Mouse (Mus musculus): ENCODE measurements around the gene Yif1a. TPM values are rescaled to one million over a fixed set of nuclear protein-coding genes. Genes with fewer than 3 reads are reported as not detected.

Gene Yif1a
- polyA plus RNA-seq (2015; fragmentation: Nextera tagmentation; extraction: Ambion mirVana): 55.8 and 64.0 TPM in 2 replicates

DNA sequence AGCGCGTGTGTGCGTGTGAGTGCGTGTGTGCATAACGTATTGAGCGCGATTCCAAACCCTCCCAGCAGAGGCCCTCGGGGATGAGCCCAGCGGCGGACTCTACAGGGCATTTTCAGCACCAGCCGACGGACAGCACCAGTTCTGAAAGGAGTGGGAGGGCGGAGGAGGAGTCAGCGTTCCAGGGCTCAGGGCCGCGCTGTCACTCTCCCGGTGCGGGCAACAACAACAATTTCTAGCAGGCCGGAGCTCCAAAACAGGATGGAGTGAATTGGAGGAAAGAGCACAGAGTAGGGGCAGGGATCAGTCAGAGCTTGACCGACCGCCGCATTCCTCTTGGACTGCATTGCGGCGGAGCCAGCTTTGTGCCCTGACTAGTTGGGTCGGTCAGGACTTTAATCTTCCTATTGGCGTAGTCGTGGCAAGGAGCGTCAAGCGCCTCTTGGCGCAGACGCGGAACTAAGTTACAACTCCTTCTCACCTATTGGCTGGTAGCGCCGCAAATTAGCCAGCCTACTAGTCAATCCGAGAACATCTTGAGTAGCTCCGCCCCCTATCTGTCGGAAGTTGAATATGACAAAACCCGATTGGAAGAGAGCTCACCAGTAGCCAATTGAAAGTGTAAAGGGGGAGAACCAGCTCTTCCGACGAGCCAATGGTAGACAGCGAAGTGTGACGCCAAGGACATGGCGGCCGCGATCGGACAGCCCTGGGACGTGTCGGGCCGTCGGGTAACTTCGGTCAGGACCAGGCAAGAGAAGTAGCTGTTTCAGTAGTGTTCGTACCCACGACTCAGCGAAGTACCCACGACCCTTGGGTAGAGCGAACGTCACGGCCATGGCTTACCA lies at the start of gene Yif1a:
Yif1a (plus strand) TSS at position 655 of the 845 bp plus-strand sequence.
- ATAC-seq (ENCODE audit: low FRiP score, low read depth): peak; percentile 92
- H3K9me3 ChIP-seq: no peaks in the 10 kb centered on the region
- H3K36me3 ChIP-seq: peaks cover 23% of the 10 kb centered on the region; the same call in 1 of the 2 replicates
- WGBS: under 1% methylated on average over 58 of the region's 58 CpGs
- peaks cover 22% of the 10 kb centered on the region for H3K27me3 ChIP-seq
- peak within 1 kb of the TSS; percentile 87 for H3K9ac ChIP-seq
- H3K4me1 ChIP-seq (replicated peaks): peaks cover 36% of the 10 kb centered on the region
- H3K4me2 ChIP-seq: peak within 1 kb of the TSS; percentile 89
- peak within 1 kb of the TSS; percentile 87 for H3K4me3 ChIP-seq
- peak within 1 kb of the TSS; percentile 85 for H3K27ac ChIP-seq (replicated peaks)

DNA sequence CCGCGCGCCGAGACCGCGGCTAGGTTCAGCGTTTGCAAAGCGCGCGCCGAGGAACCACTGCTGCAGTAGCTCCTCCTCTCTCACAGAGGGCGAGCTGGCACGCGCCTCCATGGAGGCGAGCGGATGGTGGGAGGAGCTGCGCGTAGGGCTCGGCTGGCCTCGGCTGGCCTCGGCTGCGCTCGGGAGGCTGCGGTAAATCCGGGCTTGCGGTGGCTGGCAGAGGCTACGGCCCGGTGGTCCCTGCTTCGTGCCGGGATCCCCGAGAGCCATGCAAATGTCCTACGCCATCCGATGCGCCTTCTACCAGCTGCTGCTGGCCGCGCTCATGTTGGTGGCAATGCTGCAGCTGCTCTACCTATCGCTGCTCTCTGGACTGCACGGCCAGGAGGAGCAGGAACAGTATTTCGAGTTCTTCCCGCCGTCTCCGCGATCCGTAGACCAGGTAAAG lies 49.6 kb upstream of the Yif1a start, which contains the start of the genes B4gat1 and AC124502.3:
B4gat1 (plus strand) TSS at position 118 of the 448 bp plus-strand sequence.
AC124502.3 (plus strand) TSS at position 183 of the 448 bp plus-strand sequence.
- H3K36me3 ChIP-seq: peaks cover 5% of the 10 kb centered on the region; the same call in 1 of the 2 replicates
- peaks cover 37% of the 10 kb centered on the region for H3K4me1 ChIP-seq (replicated peaks)
- WGBS: under 1% methylated on average over 44 of the region's 44 CpGs
- peak within 1 kb of the TSS; percentile 95 for H3K9ac ChIP-seq
- peak within 1 kb of the TSS; percentile 91 for H3K4me3 ChIP-seq
- no peaks in the 10 kb centered on the region for H3K9me3 ChIP-seq
- peak within 1 kb of the TSS; percentile 96 for H3K4me2 ChIP-seq
- H3K27me3 ChIP-seq: no peaks in the 10 kb centered on the region
- ATAC-seq (ENCODE audit: low FRiP score, low read depth): peak; percentile 93
- peak within 1 kb of the TSS; percentile 92 for H3K27ac ChIP-seq (replicated peaks)

GRCm38 (mm10) chr19:5039301-5040114 lies 48.8 kb upstream of the Yif1a start:
- H3K9me3 ChIP-seq: no peaks in the 10 kb centered on the region
- ATAC-seq (ENCODE audit: low FRiP score, low read depth): no peak; the same call in 1 of the 2 replicates
- H3K4me3 ChIP-seq: peak overlapping the region; percentile 91
- H3K27ac ChIP-seq (replicated peaks): peak overlapping the region; percentile 92
- H3K9ac ChIP-seq: peak overlapping the region; percentile 95
- peaks cover 37% of the 10 kb centered on the region for H3K4me1 ChIP-seq (replicated peaks)
- no peaks in the 10 kb centered on the region for H3K27me3 ChIP-seq
- H3K4me2 ChIP-seq: peak overlapping the region; percentile 96
- H3K36me3 ChIP-seq: peaks cover 9% of the 10 kb centered on the region; the same call in 1 of the 2 replicates
- WGBS: 11% methylated on average over 41 of the region's 41 CpGs

DNA sequence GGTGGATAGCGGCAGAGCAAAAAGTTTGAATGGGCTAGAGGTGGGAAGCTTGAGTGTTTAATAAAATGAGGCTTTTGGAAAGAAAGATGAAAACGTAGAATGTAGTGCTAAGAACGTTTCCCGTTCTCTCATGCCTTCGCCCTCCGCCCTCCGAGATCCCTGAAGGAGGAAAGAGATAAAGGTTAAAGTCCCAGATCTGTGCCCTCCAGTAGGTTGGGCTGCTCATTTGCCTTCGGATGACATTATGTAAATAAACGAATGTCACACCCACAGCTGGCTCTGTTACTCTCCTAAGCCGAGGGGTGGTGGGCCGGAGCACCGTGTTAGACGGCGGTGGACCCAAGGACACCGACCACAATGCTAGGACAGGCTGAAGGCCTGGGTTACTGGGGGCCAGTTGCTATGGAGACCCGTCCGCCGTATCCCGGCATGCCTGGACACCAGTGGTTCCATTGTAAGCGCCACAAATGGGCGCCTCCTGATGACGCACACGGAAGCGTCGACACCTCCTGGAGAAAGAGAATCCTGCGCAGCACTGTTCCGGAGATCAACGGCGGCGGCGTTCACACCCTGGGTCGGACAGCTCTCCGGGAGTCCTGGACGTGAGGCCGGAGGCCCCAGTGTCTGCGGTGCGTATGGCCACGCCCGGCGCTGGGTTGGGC lies 47.3 kb upstream of the Yif1a start, which contains the start of gene Brms1:
Brms1 (plus strand) TSS at position 493 of the 662 bp plus-strand sequence.
- no peaks in the 10 kb centered on the region for H3K9me3 ChIP-seq
- H3K4me1 ChIP-seq (replicated peaks): peaks cover 37% of the 10 kb centered on the region
- H3K27ac ChIP-seq (replicated peaks): peak within 1 kb of the TSS; percentile 67
- no peaks in the 10 kb centered on the region for H3K27me3 ChIP-seq
- WGBS: 7% methylated on average over 40 of the region's 40 CpGs
- ATAC-seq (ENCODE audit: low FRiP score, low read depth): peak; percentile 60
- peak within 1 kb of the TSS; percentile 95 for H3K9ac ChIP-seq
- H3K36me3 ChIP-seq: peaks cover 9% of the 10 kb centered on the region; the same call in 1 of the 2 replicates
- H3K4me2 ChIP-seq: peak within 1 kb of the TSS; percentile 96
- H3K4me3 ChIP-seq: peak within 1 kb of the TSS; percentile 91

GRCm38 (mm10) chr19:5041588-5041987 lies 46.8 kb upstream of the Yif1a start:
- Histone ChIP-seq H3K4me2 (peak overlapping the region; percentile 96), H3K27ac (replicated peaks) (peak overlapping the region; percentile 67), H3K4me3 (peak overlapping the region; percentile 91), H3K36me3 (peaks cover 13% of the 10 kb centered on the region), H3K9ac (peak overlapping the region; percentile 95), H3K27me3 (no peaks in the 10 kb centered on the region), H3K9me3 (no peaks in the 10 kb centered on the region), H3K4me1 (replicated peaks) (peaks cover 37% of the 10 kb centered on the region)
- WGBS: 2% methylated on average over 16 of the region's 16 CpGs
- no peak for ATAC-seq (ENCODE audit: low FRiP score, low read depth)

DNA sequence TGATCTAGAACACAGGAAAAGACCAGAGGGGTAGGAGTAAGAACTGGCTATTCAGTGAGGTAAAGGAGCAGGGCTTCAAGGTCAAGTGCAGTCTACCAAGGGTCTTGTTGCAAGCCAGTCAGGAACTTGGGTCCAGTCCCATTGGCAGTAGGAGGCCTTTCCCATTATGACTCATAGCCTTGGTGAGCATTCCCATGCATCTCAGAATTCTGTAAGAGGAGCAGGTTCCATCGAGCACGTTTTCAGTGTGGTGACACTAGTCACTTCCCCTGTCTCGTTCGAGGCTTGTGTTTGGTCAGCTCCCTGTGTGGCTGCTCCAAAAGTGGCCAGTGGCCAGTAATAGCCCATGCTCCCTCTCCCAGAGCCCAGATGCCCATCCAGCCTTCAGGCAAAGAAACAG lies 42.8 kb upstream of the Yif1a start:
- peaks cover 4% of the 10 kb centered on the region for H3K27me3 ChIP-seq
- peaks cover 36% of the 10 kb centered on the region for H3K36me3 ChIP-seq
- H3K27ac ChIP-seq (replicated peaks): no peak overlapping the region
- WGBS: 79% methylated on average over 4 of the region's 4 CpGs
- no peak overlapping the region for H3K4me2 ChIP-seq
- no peak for ATAC-seq (ENCODE audit: low FRiP score, low read depth)
- no peak overlapping the region for H3K9ac ChIP-seq
- H3K9me3 ChIP-seq: no peaks in the 10 kb centered on the region
- H3K4me3 ChIP-seq: no peak overlapping the region
- peaks cover 26% of the 10 kb centered on the region for H3K4me1 ChIP-seq (replicated peaks)

GRCm38 (mm10) chr19:5048138-5049056 lies 39.9 kb upstream of the Yif1a start:
- ATAC-seq (ENCODE audit: low FRiP score, low read depth): no peak
- Histone ChIP-seq H3K9ac (no peak overlapping the region), H3K9me3 (no peaks in the 10 kb centered on the region), H3K36me3 (peaks cover 32% of the 10 kb centered on the region), H3K27me3 (peaks cover 32% of the 10 kb centered on the region), H3K4me1 (replicated peaks) (peaks cover 8% of the 10 kb centered on the region), H3K4me2 (no peak overlapping the region), H3K27ac (replicated peaks) (no peak overlapping the region), H3K4me3 (no peak overlapping the region)
- WGBS: 86% methylated on average over 14 of the region's 14 CpGs

DNA sequence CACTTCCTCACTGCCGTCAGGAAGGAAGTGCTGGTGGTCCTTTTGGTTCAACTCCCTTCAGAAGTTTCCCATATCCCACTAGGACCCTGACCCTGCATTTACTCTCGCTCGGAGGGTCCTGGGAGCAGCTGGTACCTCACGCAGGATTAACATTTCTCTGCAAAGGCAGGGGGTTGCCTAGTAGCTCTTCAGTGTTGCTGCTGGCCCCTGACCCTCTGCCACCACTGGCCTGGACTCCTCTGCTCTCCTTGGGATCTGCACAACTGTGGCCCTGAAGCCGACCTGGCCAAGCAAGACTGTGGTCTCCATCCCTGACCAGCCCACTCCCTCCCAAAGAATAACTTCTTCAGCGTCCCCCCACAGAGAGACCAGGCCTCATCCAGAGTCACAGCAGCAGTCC lies 39.0 kb upstream of the Yif1a start:
- peaks cover 8% of the 10 kb centered on the region for H3K4me1 ChIP-seq (replicated peaks)
- no peak overlapping the region for H3K4me2 ChIP-seq
- 70% methylated on average over 6 of the region's 6 CpGs for WGBS
- H3K9me3 ChIP-seq: no peaks in the 10 kb centered on the region
- H3K27me3 ChIP-seq: peaks cover 38% of the 10 kb centered on the region
- H3K27ac ChIP-seq (replicated peaks): no peak overlapping the region
- no peak overlapping the region for H3K9ac ChIP-seq
- peaks cover 27% of the 10 kb centered on the region for H3K36me3 ChIP-seq
- no peak for ATAC-seq (ENCODE audit: low FRiP score, low read depth)
- H3K4me3 ChIP-seq: no peak overlapping the region

GRCm38 (mm10) chr19:5050047-5050905 lies 38.1 kb upstream of the Yif1a start, which contains the start of gene Rin1:
TSS of gene Rin1 (plus strand) at chr19:5050481.
- no peak within 1 kb of the TSS for H3K9ac ChIP-seq

DNA sequence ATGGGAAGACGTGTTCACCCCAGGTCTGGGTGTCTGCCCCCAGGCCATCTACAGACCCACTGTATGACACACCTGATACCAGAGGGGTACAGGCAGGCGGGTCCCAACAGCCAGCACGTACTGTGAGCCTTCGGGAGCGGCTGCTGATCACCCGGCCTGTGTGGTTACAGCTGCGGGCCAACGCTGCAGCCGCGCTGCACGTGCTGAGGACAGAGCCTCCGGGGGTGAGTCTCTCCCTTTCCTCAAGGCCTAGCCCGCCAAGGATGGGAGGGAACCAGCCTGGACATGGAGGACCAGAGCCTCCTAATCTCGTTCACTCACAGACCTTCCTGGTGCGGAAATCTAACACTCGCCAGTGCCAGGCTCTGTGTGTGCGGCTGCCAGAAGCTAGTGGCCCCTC lies 37.3 kb upstream of the Yif1a start:
- 9% methylated on average over 17 of the region's 17 CpGs for WGBS
- ATAC-seq (ENCODE audit: low FRiP score, low read depth): no peak
- peak overlapping the region; percentile 16; the same call in 1 of the 2 replicates for H3K4me2 ChIP-seq
- H3K9me3 ChIP-seq: no peaks in the 10 kb centered on the region
- 0 out of 2 replicates have a peak overlapping the region, but pooled peaks have one; percentile 3 for H3K4me3 ChIP-seq
- H3K36me3 ChIP-seq: peaks cover 27% of the 10 kb centered on the region
- peaks cover 38% of the 10 kb centered on the region for H3K27me3 ChIP-seq
- H3K9ac ChIP-seq: no peak overlapping the region
- H3K4me1 ChIP-seq (replicated peaks): peaks cover 8% of the 10 kb centered on the region
- H3K27ac ChIP-seq (replicated peaks): no peak overlapping the region

More at GRCm38 (mm10) chr19:5050047-5050905, 38.1 kb upstream of the Yif1a start, which contains the start of gene Rin1:
- Histone ChIP-seq H3K4me3 (0 out of 2 replicates have a peak within 1 kb of the TSS, but pooled peaks have one; percentile 3), H3K9me3 (no peaks in the 10 kb centered on the region), H3K27ac (replicated peaks) (no peak within 1 kb of the TSS), H3K4me2 (peak within 1 kb of the TSS; percentile 16), H3K36me3 (peaks cover 27% of the 10 kb centered on the region), H3K27me3 (peaks cover 38% of the 10 kb centered on the region), H3K4me1 (replicated peaks) (peaks cover 8% of the 10 kb centered on the region)
- ATAC-seq (ENCODE audit: low FRiP score, low read depth): peak; percentile 46; the same call in 1 of the 2 replicates
- 21% methylated on average over 14 of the region's 14 CpGs for WGBS
